Mouse (Mus musculus) thymus, adult 2 months (tissue): ENCODE data around the gene Mrps34. TPM values are rescaled to one million over a fixed set of nuclear protein-coding genes. Genes with fewer than 3 reads are reported as not detected.

ENCODE experiments used
- DNase-seq: peaks from one replicate; pipeline ENCODE4 v3.0.0; 2021
- H3K27ac ChIP-seq: fragments of 200-500 bp; 2 replicates; pipeline ENCODE4 v1.5.1; 2012; ENCODE audit warnings: low read length, control low read depth; ENCODE audit not compliant: control insufficient read depth, insufficient read depth
- H3K27me3 ChIP-seq: fragments of 200-500 bp; 2 replicates; pipeline ENCODE4 v1.6.1; 2012; ENCODE audit warnings: mild to moderate bottlenecking, low read length, moderate library complexity, mixed read lengths; ENCODE audit not compliant: control insufficient read depth, insufficient read depth
- H3K36me3 ChIP-seq: fragments of 200-500 bp; 2 replicates; pipeline ENCODE4 v1.6.1; 2012; ENCODE audit warnings: mild to moderate bottlenecking, low read length, moderate library complexity; ENCODE audit not compliant: control insufficient read depth, insufficient read depth
- H3K4me1 ChIP-seq: fragments of 200-500 bp; replicated peaks from 2 replicates; pipeline ENCODE4 v1.6.1; 2012; ENCODE audit warnings: low read length; ENCODE audit not compliant: control insufficient read depth, insufficient read depth
- H3K4me3 ChIP-seq: fragments of 200-500 bp; 2 replicates; pipeline ENCODE4 v1.5.1; 2012; ENCODE audit warnings: mild to moderate bottlenecking, low read length, control low read depth, moderate library complexity; ENCODE audit not compliant: control insufficient read depth, insufficient read depth
- CTCF ChIP-seq: fragments of 200-500 bp; IDR thresholded peaks from 2 replicates; pipeline ENCODE4 v1.5.1; 2012; ENCODE audit warnings: mild to moderate bottlenecking, control low read depth, low read length, moderate library complexity, borderline replicate concordance; ENCODE audit not compliant: control insufficient read depth, poor library complexity, insufficient read depth; ENCODE audit errors: extremely low read depth
- POLR2A ChIP-seq: fragments of 200-500 bp; IDR thresholded peaks from 2 replicates; pipeline ENCODE4 v1.6.1; 2012; ENCODE audit warnings: mild to moderate bottlenecking, low read length, control low read depth, moderate library complexity; ENCODE audit not compliant: control insufficient read depth, poor library complexity, insufficient read depth; ENCODE audit errors: extremely low read depth
- WGBS: fragments of 180-500 bp; shearing (Covaris S2); methylation state at CpG from one replicate; pipeline ENCODE4 v1.1.7; 2018; 5-methylcytosine and 5-hydroxymethylcytosine counted together
- polyA plus RNA-seq: library from polyadenylated mRNA; depleted of rRNA; stranded (reverse); fragments of >200 nt; gene quantifications from 2 replicates; pipeline ENCODE4 v1.2.3, GENCODE M21; 2012

Mrps34 gene
- polyA plus RNA-seq, 1 experiment = 146 TPM

GRCm38 (mm10) chr17:24907591-24907990 lies 12.7 kb downstream of the Mrps34 start:
- peaks cover 84% of the 10 kb centered on the region for H3K36me3 ChIP-seq
- TF ChIP-seq POLR2A (no peak), CTCF (no peak)

DNA sequence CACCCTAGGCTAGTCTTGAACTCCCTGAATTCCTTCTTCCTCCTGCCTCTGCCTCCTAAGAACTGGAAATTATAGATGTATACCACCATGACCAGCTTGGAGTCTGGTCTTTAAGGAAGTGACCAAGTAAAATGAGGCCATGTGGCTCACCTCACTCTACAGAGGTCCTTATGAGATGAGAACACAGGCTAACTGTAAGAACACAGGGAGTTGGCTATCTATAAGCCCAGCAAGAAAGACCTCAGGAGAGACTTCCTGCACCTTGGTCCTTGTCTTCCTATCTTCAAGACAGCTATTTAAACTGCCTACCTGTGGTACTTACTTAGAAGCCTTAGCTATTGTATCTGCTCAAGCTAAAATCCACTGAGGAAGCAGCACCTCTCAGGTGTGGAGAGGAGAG lies 19.1 kb downstream of the Mrps34 start:
- Histone ChIP-seq H3K36me3 (peaks cover 71% of the 10 kb centered on the region), H3K27ac (no peak overlapping the region), H3K4me3 (no peak overlapping the region), H3K4me1 (no peaks in the 10 kb centered on the region), H3K27me3 (no peaks in the 10 kb centered on the region)
- TF ChIP-seq POLR2A (no peak), CTCF (no peak)
- DNase-seq = no peak

More at GRCm38 (mm10) chr17:24907591-24907990, 12.7 kb downstream of the Mrps34 start:
- Histone ChIP-seq H3K27ac (no peak overlapping the region), H3K4me3 (no peak overlapping the region), H3K27me3 (no peaks in the 10 kb centered on the region), H3K4me1 (no peaks in the 10 kb centered on the region)
- DNase-seq = no peak
- WGBS = 96% methylated on average over 2 of the region's 2 CpGs

DNA sequence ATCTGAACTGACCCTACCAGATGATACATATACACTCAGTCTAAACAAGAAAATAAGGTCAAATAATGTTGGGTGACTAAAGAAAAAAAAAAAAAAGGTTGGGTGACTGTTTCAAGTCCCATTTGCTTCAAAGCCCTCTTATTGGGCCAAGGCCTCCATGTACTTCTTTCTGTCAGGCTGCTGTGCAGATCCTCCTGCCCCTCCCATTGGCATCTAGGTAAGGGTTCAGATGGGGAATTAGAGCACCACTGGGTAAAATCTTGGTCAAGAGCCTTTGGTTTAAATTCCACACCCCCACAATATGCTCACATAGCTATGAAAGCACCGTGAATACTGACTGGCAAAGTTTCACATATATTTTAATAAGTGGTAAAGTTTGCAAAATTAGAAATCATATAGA lies 28.3 kb downstream of the Mrps34 start:
- H3K27ac ChIP-seq = no peak overlapping the region
- no peak overlapping the region for H3K4me3 ChIP-seq
- TF ChIP-seq CTCF (no peak), POLR2A (no peak)
- 95% methylated on average over 1 of the region's 1 CpGs for WGBS
- DNase-seq = no peak
- H3K36me3 ChIP-seq = peaks cover 62% of the 10 kb centered on the region
- no peaks in the 10 kb centered on the region for H3K27me3 ChIP-seq
- no peaks in the 10 kb centered on the region for H3K4me1 ChIP-seq

- H3K36me3 ChIP-seq = peaks cover 16% of the 10 kb centered on the region
- H3K27ac ChIP-seq = no peak overlapping the region
- no peak overlapping the region for H3K4me3 ChIP-seq
- no peaks in the 10 kb centered on the region for H3K4me1 ChIP-seq
- DNase-seq = no peak
- TF ChIP-seq CTCF = no peak
- no peak for TF ChIP-seq POLR2A
- 100% methylated on average over 1 of the region's 1 CpGs for WGBS
- no peaks in the 10 kb centered on the region for H3K27me3 ChIP-seq
These were observed 34.6 kb downstream of the Mrps34 start for GRCm38 (mm10) chr17:24929506-24929905.

DNA sequence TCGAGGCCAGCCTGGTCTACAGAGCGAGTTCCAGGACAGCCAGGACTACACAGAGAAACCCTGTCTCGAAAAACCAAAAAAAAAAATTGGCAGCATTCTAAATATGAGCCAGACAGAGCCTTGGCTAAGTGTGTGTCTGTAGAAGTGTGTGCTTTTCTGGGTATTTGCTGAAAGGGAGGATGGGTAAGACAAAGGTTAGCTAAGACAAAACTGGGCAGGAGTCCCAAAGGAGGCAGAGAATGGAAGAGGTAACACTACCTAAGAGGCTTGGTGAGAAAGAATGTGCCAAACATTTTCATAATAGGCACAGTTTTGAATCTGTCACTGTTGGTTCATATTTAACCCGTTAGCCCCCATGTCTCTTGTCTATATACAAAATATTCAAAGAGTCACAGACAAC lies 37.5 kb downstream of the Mrps34 start:
- no peak overlapping the region for H3K27ac ChIP-seq
- H3K4me1 ChIP-seq = peaks cover 7% of the 10 kb centered on the region
- TF ChIP-seq POLR2A (no peak), CTCF (no peak)
- H3K36me3 ChIP-seq = peaks cover 3% of the 10 kb centered on the region; the same call in 1 of the 2 replicates
- WGBS = 90% methylated on average over 4 of the region's 4 CpGs
- DNase-seq = no peak
- H3K27me3 ChIP-seq = no peaks in the 10 kb centered on the region
- H3K4me3 ChIP-seq = no peak overlapping the region

GRCm38 (mm10) chr17:24933163-24933562 lies 38.2 kb downstream of the Mrps34 start:
- DNase-seq = no peak
- TF ChIP-seq CTCF (no peak), POLR2A (no peak)

DNA sequence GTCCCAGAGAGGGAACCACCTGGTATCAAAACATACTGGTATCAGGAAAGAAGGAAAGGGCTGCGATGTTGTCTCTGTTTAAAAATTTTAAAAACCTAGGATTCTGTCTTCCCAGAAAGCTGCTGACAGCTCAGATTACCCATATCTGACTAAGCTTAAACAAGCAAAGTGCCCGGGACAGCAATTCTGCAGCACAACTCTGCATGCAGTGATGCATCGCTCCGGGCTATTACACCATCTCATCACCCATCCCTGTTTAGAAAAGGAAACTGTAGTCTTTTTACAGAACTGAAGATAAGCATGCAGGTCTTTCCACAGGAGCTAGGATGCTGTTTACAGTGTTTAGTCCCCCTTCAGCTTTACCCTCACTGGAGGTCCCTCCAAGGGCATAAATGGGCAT lies 40.0 kb downstream of the Mrps34 start:
- TF ChIP-seq CTCF (no peak), POLR2A (no peak)
- no peaks in the 10 kb centered on the region for H3K27me3 ChIP-seq
- no peak for DNase-seq
- H3K36me3 ChIP-seq = no peaks in the 10 kb centered on the region
- peaks cover 7% of the 10 kb centered on the region for H3K4me1 ChIP-seq
- H3K4me3 ChIP-seq = no peak overlapping the region
- 90% methylated on average over 4 of the region's 4 CpGs for WGBS
- H3K27ac ChIP-seq = no peak overlapping the region

More at GRCm38 (mm10) chr17:24933163-24933562, 38.2 kb downstream of the Mrps34 start:
- peaks cover 7% of the 10 kb centered on the region for H3K4me1 ChIP-seq
- H3K4me3 ChIP-seq = no peak overlapping the region
- H3K27me3 ChIP-seq = no peaks in the 10 kb centered on the region
- H3K36me3 ChIP-seq = no peaks in the 10 kb centered on the region
- no peak overlapping the region for H3K27ac ChIP-seq
- 90% methylated on average over 4 of the region's 4 CpGs for WGBS
